Mouse (Mus musculus) E14TG2a.4 (cell line): ENCODE measurements around the gene Rprd1b.

Experiments used
- CTCF ChIP-seq: conservative IDR thresholded peaks from 2 replicates; pipeline ENCODE4 v1.5.1; 2014; ENCODE audit warnings: low read length
- NANOG ChIP-seq: IDR thresholded peaks from 2 replicates; pipeline ENCODE4 v1.6.1; 2014; ENCODE audit warnings: borderline replicate concordance, low read length, mixed read lengths

- TF ChIP-seq CTCF (no peak), NANOG (no peak)
Measured at GRCm38 (mm10) chr2:158142981-158143380, 114.7 kb downstream of the Rprd1b start.
